Mouse (Mus musculus): ENCODE measurements around the gene Chrna5. TPM values are rescaled to one million over a fixed set of nuclear protein-coding genes. Genes with fewer than 3 reads are reported as not detected.
A peak's percentile ranks its signal among the peaks of the same experiment; 100 is the strongest.
"Not testable (repeated sequence)": the region's sequence is repeated elsewhere in the genome, so short reads cannot be mapped to it uniquely, and the experiment has no call there.

Gene Chrna5
- polyA plus RNA-seq (2014; fragmentation: Nextera tagmentation; extraction: Ambion mirVana): 0.16 and 0.27 TPM in 2 replicates

DNA sequence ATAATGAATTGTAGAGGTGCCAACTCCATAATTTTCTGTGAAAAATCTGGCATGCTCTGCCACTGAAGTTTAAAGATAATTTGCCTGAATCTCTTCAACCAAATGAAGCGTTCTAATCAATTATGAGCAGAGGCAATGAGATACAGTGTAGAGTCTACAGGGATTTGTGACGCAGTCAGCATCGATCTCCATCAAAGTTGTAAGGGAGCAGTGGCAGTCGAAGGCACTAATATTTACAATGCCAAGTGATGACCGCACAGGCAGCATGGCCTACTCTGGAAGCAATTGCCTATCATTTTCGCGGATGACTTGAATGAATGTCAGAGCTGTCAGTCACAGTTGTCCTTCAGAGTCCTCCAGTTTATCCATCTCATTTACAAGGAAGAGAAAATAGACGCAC is at the start of gene Chrna5:
Gene Chrna5 (plus strand): TSS at position 207 of the 400 bp plus-strand sequence.
- H3K27me3 ChIP-seq (ENCODE audit: control insufficient read depth, insufficient read depth, low read length): peaks cover 48% of the 10 kb centered on the region
- H3K27ac ChIP-seq (replicated peaks in 1 of 2; ENCODE audit: control insufficient read depth in 1 of 2, insufficient read depth in 1 of 2, low read depth in 2 of 2, low read length in 2 of 2): no peak within 1 kb of the TSS
- peak within 1 kb of the TSS; percentile 68 for H3K9ac ChIP-seq (ENCODE audit: low read length)
- H3K4me2 ChIP-seq (ENCODE audit: low read length): peak within 1 kb of the TSS; percentile 98
- 68% methylated on average over 8 of the region's 8 CpGs for WGBS
- H3K4me1 ChIP-seq (ENCODE audit: control insufficient read depth in 2 of 2, insufficient read depth in 2 of 2, low read length in 2 of 2): peaks cover 2 to 11% of the 10 kb centered on the region in 2 experiments; a peak in 3 of 4 replicates
- no peaks in the 10 kb centered on the region for H3K9me3 ChIP-seq (ENCODE audit: control insufficient read depth, low read length)
- H3K36me3 ChIP-seq (ENCODE audit: control insufficient read depth, insufficient read depth, low read length): no peaks in the 10 kb centered on the region
- no peak for ATAC-seq (ENCODE audit: insufficient number of reproducible peaks, insufficient read depth, low FRiP score, low read depth)
- peak within 1 kb of the TSS; percentile 59 to 64 for H3K4me3 ChIP-seq (ENCODE audit: control insufficient read depth in 1 of 2, insufficient read depth in 1 of 2, low read depth in 1 of 2, low read length in 2 of 2)

DNA sequence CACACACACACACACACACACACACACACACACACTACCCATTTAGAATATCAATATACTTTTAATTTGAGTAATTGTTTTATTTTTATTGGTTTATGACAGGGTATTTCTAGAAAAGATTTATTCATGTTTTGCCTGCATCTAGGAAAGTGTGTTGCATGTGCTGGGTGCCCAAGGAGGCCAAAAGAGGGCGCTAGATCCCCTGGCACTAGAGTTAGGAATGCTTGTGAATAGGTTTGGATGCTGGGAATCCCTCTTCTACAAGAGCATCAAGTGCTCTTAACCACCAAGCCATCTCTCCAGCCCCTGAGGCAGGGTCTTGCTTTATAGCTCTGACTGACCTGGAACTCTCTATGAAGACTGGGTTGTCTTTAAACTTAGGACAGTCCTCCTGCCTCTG is 48.9 kb upstream of the Chrna5 start:
- no peaks in the 10 kb centered on the region for H3K4me1 ChIP-seq (ENCODE audit: control insufficient read depth in 2 of 2, insufficient read depth in 2 of 2, low read length in 2 of 2)
- no peak for ATAC-seq (ENCODE audit: insufficient number of reproducible peaks, insufficient read depth, low FRiP score, low read depth)
- WGBS: 20% methylated on average over 1 of the region's 1 CpGs

DNA sequence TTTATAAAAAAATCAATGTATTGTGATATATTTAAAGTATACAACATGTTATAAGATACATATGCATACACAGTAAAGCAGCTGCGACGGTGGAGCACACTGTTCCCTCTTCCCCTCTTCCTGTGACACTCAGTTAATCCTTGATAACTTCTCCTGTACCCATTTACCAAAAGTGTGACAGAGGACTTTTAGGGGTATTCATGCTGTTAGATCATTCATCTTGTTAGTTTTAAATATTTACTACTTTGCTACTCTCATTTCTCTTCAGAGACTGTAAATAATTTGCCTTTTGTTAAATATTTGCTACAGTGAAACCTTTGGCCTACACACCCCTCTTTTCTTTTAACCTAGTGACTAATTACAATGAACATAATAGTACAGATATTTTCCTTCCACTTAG is 48.3 kb upstream of the Chrna5 start:
- H3K9ac ChIP-seq (ENCODE audit: low read length): no peak overlapping the region
- H3K36me3 ChIP-seq (ENCODE audit: control insufficient read depth, insufficient read depth, low read length): no peaks in the 10 kb centered on the region
- no peaks in the 10 kb centered on the region for H3K4me1 ChIP-seq (ENCODE audit: control insufficient read depth in 2 of 2, insufficient read depth in 2 of 2, low read length in 2 of 2)
- WGBS: 69% methylated on average over 2 of the region's 2 CpGs
- no peak overlapping the region for H3K4me3 ChIP-seq (ENCODE audit: control insufficient read depth in 1 of 2, insufficient read depth in 1 of 2, low read depth in 1 of 2, low read length in 2 of 2)
- no peaks in the 10 kb centered on the region for H3K9me3 ChIP-seq (ENCODE audit: control insufficient read depth, low read length)
- no peak overlapping the region for H3K4me2 ChIP-seq (ENCODE audit: low read length)
- no peak for ATAC-seq (ENCODE audit: insufficient number of reproducible peaks, insufficient read depth, low FRiP score, low read depth)
- no peaks in the 10 kb centered on the region for H3K27me3 ChIP-seq (ENCODE audit: control insufficient read depth, insufficient read depth, low read length)
- no peak overlapping the region for H3K27ac ChIP-seq (replicated peaks in 1 of 2; ENCODE audit: control insufficient read depth in 1 of 2, insufficient read depth in 1 of 2, low read depth in 2 of 2, low read length in 2 of 2)

More for the DNA sequence above, 48.9 kb upstream of the Chrna5 start:
- no peaks in the 10 kb centered on the region for H3K36me3 ChIP-seq (ENCODE audit: control insufficient read depth, insufficient read depth, low read length)
- H3K9ac ChIP-seq (ENCODE audit: low read length): no peak overlapping the region
- H3K4me3 ChIP-seq (ENCODE audit: control insufficient read depth in 1 of 2, insufficient read depth in 1 of 2, low read depth in 1 of 2, low read length in 2 of 2): no peak overlapping the region
- H3K27me3 ChIP-seq (ENCODE audit: control insufficient read depth, insufficient read depth, low read length): no peaks in the 10 kb centered on the region
- no peaks in the 10 kb centered on the region for H3K9me3 ChIP-seq (ENCODE audit: control insufficient read depth, low read length)
- no peak overlapping the region for H3K4me2 ChIP-seq (ENCODE audit: low read length)
- H3K27ac ChIP-seq (replicated peaks in 1 of 2; ENCODE audit: control insufficient read depth in 1 of 2, insufficient read depth in 1 of 2, low read depth in 2 of 2, low read length in 2 of 2): no peak overlapping the region

DNA sequence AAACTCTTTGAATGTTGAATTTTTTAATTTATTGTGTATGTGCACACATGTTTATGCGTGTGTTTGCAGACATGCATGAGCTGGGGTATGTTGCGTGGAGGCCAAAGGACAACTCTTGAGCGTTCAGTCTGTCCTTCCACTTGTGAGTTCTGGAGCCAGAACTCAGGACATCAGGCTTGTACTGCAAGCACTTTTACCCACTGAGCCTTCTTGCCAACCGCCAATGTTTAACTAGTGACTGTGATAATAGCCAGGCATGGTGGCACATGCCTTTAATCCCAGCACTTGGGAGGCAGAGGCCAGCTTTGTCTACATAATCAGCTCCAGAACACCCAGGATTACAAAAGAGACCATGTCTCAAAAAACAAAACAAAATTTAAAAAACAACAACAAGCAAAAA is 38.6 kb upstream of the Chrna5 start:
- no peak overlapping the region for H3K9ac ChIP-seq (ENCODE audit: low read length)
- ATAC-seq (ENCODE audit: insufficient number of reproducible peaks, insufficient read depth, low FRiP score, low read depth): no peak
- no peaks in the 10 kb centered on the region for H3K4me1 ChIP-seq (ENCODE audit: control insufficient read depth in 2 of 2, insufficient read depth in 2 of 2, low read length in 2 of 2)
- no peak overlapping the region for H3K4me2 ChIP-seq (ENCODE audit: low read length)
- no peak overlapping the region for H3K27ac ChIP-seq (replicated peaks in 1 of 2; ENCODE audit: control insufficient read depth in 1 of 2, insufficient read depth in 1 of 2, low read depth in 2 of 2, low read length in 2 of 2)
- peaks cover 5% of the 10 kb centered on the region; the same call in 1 of the 2 replicates for H3K36me3 ChIP-seq (ENCODE audit: control insufficient read depth, insufficient read depth, low read length)
- no peak overlapping the region for H3K4me3 ChIP-seq (ENCODE audit: control insufficient read depth in 1 of 2, insufficient read depth in 1 of 2, low read depth in 1 of 2, low read length in 2 of 2)
- H3K9me3 ChIP-seq (ENCODE audit: control insufficient read depth, low read length): no peaks in the 10 kb centered on the region
- H3K27me3 ChIP-seq (ENCODE audit: control insufficient read depth, insufficient read depth, low read length): no peaks in the 10 kb centered on the region
- 81% methylated on average over 4 of the region's 4 CpGs for WGBS

DNA sequence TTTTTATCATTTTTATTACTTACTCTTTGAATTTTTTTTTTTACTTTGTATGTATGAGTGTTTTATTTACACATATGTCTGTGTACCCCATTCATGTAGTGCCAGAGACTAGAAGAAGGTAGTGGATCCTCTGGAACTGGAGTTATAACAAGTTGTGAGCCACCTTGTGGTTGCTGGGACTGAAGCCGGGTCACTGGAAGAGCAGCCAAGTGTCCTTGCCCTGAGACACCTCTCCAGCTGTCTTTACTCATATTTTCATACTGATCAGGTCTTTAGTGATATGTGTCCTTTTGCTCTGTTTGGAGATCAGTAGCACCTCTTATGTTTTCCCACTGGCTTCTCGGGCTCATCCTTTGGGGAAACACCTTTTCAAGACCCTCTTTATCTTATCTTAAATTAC is 36.2 kb upstream of the Chrna5 start:
- H3K9ac ChIP-seq (ENCODE audit: low read length): no peak overlapping the region
- H3K9me3 ChIP-seq (ENCODE audit: control insufficient read depth, low read length): no peaks in the 10 kb centered on the region
- WGBS: 63% methylated on average over 2 of the region's 2 CpGs
- H3K27ac ChIP-seq (replicated peaks in 1 of 2; ENCODE audit: control insufficient read depth in 1 of 2, insufficient read depth in 1 of 2, low read depth in 2 of 2, low read length in 2 of 2): no peak overlapping the region
- no peaks in the 10 kb centered on the region for H3K4me1 ChIP-seq (ENCODE audit: control insufficient read depth in 2 of 2, insufficient read depth in 2 of 2, low read length in 2 of 2)
- ATAC-seq (ENCODE audit: insufficient number of reproducible peaks, insufficient read depth, low FRiP score, low read depth): no peak
- no peaks in the 10 kb centered on the region for H3K27me3 ChIP-seq (ENCODE audit: control insufficient read depth, insufficient read depth, low read length)
- H3K36me3 ChIP-seq (ENCODE audit: control insufficient read depth, insufficient read depth, low read length): peaks cover 5% of the 10 kb centered on the region; the same call in 1 of the 2 replicates
- no peak overlapping the region for H3K4me3 ChIP-seq (ENCODE audit: control insufficient read depth in 1 of 2, insufficient read depth in 1 of 2, low read depth in 1 of 2, low read length in 2 of 2)
- no peak overlapping the region for H3K4me2 ChIP-seq (ENCODE audit: low read length)

DNA sequence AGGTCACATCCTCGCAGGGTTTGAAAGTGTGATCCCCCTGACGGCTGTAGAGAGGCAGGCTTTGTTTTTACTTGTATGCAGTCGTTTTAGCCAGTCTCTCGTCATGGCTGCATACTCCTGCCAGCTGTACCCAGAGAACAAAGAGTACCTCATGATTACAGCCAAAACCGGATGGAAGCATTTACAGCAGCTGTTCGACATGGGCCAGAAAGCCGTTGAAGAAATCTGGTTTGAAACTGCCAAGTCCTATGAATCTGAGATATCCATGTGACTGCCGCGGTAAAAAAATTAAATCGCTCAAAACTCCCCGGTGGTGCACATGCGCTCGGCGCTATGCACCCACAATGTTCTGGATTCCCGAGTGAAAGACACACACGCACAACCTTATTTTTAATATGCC is 34.4 kb upstream of the Chrna5 start:
- Histone ChIP-seq H3K36me3 (ENCODE audit: control insufficient read depth, insufficient read depth, low read length) (peaks cover 5% of the 10 kb centered on the region; the same call in 1 of the 2 replicates), H3K4me3 (ENCODE audit: control insufficient read depth in 1 of 2, insufficient read depth in 1 of 2, low read depth in 1 of 2, low read length in 2 of 2) (no peak overlapping the region), H3K4me1 (ENCODE audit: control insufficient read depth in 2 of 2, insufficient read depth in 2 of 2, low read length in 2 of 2) (no peaks in the 10 kb centered on the region), H3K27me3 (ENCODE audit: control insufficient read depth, insufficient read depth, low read length) (no peaks in the 10 kb centered on the region), H3K9me3 (ENCODE audit: control insufficient read depth, low read length) (no peaks in the 10 kb centered on the region), H3K9ac (ENCODE audit: low read length) (no peak overlapping the region), H3K4me2 (ENCODE audit: low read length) (no peak overlapping the region), H3K27ac (replicated peaks in 1 of 2; ENCODE audit: control insufficient read depth in 1 of 2, insufficient read depth in 1 of 2, low read depth in 2 of 2, low read length in 2 of 2) (no peak overlapping the region)
- 70% methylated on average over 16 of the region's 16 CpGs for WGBS
- no peak for ATAC-seq (ENCODE audit: insufficient number of reproducible peaks, insufficient read depth, low FRiP score, low read depth)

DNA sequence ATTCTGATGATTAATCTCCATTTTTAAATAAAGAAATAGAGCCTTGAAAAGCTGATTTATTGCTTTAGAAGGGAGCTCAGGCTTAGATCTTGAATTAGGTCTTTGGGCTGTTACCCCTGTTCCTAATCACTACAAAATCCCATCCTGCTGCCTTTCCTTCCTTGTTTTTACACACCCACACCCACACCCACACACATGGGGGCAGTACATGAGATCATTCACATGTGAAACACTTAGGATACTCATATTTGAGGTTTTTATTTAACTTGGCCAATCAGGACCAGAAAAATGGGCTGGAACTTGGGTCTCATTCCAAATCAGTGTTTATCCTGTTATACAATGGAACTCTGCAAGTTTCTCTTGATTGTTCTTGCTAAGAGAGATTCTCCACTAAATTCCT is 31.2 kb upstream of the Chrna5 start:
- Histone ChIP-seq H3K4me2 (ENCODE audit: low read length) (no peak overlapping the region), H3K36me3 (ENCODE audit: control insufficient read depth, insufficient read depth, low read length) (peaks cover 30% of the 10 kb centered on the region), H3K27ac (replicated peaks in 1 of 2; ENCODE audit: control insufficient read depth in 1 of 2, insufficient read depth in 1 of 2, low read depth in 2 of 2, low read length in 2 of 2) (no peak overlapping the region), H3K4me1 (ENCODE audit: control insufficient read depth in 2 of 2, insufficient read depth in 2 of 2, low read length in 2 of 2) (peaks cover 0 to 8% of the 10 kb centered on the region in 2 experiments; a peak in 2 of 4 replicates), H3K9me3 (ENCODE audit: control insufficient read depth, low read length) (no peaks in the 10 kb centered on the region), H3K4me3 (ENCODE audit: control insufficient read depth in 1 of 2, insufficient read depth in 1 of 2, low read depth in 1 of 2, low read length in 2 of 2) (no peak overlapping the region), H3K9ac (ENCODE audit: low read length) (no peak overlapping the region), H3K27me3 (ENCODE audit: control insufficient read depth, insufficient read depth, low read length) (no peaks in the 10 kb centered on the region)
- ATAC-seq (ENCODE audit: insufficient number of reproducible peaks, insufficient read depth, low FRiP score, low read depth): no peak

DNA sequence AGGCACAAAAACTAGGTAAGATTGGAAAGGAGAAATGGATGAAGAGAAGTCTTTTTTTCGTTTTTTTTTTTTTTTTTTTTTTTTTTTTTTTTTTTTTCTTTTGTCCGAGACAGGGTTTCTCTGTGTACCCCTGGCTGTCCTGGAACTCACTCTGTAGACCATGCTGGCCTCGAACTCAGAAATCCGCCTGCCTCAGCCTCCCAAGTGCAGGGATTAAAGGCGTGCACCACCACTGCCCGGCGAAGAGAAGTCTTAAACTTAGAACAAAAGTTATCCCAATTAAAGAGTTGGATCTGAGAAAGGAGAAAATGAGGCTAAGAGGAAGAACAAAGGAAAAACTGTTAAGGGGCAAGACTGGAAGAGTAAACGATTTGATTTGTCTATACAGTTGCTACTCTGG is 30.5 kb upstream of the Chrna5 start:
- H3K4me2 ChIP-seq (ENCODE audit: low read length): peak overlapping the region; percentile 72
- peak overlapping the region; percentile 91 for H3K9ac ChIP-seq (ENCODE audit: low read length)
- not testable (repeated sequence) for H3K27me3 ChIP-seq (ENCODE audit: control insufficient read depth, insufficient read depth, low read length); H3K9me3 ChIP-seq (ENCODE audit: control insufficient read depth, low read length); H3K4me1 ChIP-seq (ENCODE audit: control insufficient read depth in 2 of 2, insufficient read depth in 2 of 2, low read length in 2 of 2); ATAC-seq (ENCODE audit: insufficient number of reproducible peaks, insufficient read depth, low FRiP score, low read depth)
- peak overlapping the region; percentile 95 to 98 for H3K4me3 ChIP-seq (ENCODE audit: control insufficient read depth in 1 of 2, insufficient read depth in 1 of 2, low read depth in 1 of 2, low read length in 2 of 2)
- WGBS: 47% methylated on average over 8 of the region's 8 CpGs
- H3K36me3 ChIP-seq (ENCODE audit: control insufficient read depth, insufficient read depth, low read length): peaks cover 37% of the 10 kb centered on the region
- peak overlapping the region; percentile 76 to 92 for H3K27ac ChIP-seq (replicated peaks in 1 of 2; ENCODE audit: control insufficient read depth in 1 of 2, insufficient read depth in 1 of 2, low read depth in 2 of 2, low read length in 2 of 2)

Measured in heart, embryonic 14.5 days (tissue).